Mouse (Mus musculus): ENCODE results near the gene Srebf1. TPM values are rescaled to one million over a fixed set of nuclear protein-coding genes. Genes with fewer than 3 reads are reported as not detected.

Gene Srebf1
- polyA plus RNA-seq (2012; rRNA removed), result 63.2 and 78.3 TPM in 2 replicates

DNA sequence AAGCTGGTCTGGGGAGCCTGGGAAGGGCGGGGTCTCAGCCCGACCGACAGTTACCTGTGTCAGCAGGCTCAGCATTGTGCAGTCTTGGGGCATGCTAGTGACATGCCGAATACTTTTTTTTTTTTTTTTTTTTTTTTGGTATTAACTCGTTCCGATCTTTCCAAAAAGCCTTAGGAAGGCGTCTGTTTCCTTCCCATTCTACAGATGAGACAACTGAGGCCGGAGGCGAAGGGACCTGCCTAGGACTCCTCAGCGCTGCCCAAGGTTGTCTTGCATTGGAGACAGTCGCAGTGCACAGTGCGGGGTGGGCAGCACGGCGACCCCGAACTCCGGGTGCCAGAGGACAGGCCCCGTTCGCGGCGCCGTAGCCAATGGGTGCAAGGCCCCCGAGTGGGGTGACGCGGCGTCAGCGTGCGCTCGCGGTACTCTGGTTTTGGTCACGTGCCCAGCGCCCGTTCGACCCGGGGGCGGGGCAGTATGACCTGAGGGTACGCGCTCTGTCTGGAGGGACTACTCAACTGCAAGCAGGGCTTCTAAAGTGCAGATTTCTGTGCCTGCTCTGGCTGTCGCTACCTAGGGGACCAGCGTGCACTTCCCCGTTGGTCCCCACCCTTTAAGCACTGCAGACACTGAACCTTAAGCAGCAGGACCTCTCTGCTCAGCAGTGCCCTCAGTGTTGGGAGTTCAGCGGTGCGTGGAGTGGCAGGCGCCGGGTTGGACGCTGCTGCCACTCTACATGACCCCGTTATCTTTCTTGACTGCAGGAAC is at the start of gene Srebf1:
Srebf1 (minus strand) TSS at position 113 of the 768 bp plus-strand sequence.
- DNase-seq (ENCODE audit: extremely low spot score in 1 of 2, low spot score in 1 of 2), result peak; percentile 59 to 77

DNA sequence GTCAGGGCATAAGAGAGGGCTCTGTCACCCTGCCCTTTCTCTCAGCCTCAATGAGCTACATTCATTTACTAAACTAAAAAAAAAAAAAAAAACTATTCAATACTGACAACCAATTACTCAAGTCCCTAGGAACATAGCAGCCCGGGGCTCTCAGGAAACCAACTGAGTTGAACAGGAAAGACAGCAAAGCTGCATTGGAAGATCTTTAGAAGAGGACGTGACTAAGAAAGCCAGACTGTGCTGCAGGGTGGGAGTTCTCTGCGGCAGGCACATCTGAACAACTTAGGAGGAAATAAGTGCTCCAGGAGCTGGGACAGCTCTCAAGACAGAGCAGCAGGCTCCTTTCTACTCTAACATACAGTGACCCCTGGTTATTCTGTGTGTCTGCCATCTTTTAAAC is 46.2 kb upstream of the Srebf1 start:
- no peak for DNase-seq (ENCODE audit: extremely low spot score in 1 of 2, low spot score in 1 of 2)

DNA sequence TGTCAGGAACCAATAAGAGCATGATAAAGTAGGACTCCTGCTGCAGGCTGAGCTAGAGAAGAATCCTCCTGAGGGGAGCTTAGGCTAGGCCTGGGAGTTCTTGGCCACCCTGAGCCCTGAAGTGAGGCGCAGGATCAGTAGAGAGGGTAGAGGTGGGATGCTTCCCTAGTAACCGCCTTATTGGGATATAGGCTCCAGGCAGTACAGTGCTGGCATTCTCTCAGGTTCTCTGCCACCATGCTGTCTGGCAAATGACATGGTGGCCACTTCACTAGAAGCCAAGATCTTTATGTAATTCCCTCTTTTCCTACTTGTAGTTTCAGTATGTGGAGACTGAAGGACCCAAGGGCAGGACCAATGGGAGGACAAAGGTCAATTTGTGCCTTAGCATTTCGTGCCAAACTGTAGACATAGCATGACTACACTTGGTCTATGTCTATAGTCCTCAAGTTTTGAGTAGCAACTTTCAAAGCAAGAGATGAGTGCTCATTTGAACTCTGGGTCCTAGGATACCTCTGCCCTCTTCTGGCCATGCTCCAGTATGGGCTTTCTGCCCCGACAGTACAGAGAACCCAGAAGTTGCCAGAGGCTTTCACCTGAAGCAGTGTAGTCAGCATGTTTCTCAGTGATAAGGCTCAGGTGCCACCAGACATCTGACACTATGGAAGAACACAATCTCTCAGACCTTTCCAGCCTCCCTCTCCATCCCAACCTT is 43.0 kb upstream of the Srebf1 start:
- no peak for DNase-seq (ENCODE audit: extremely low spot score in 1 of 2, low spot score in 1 of 2)

DNA sequence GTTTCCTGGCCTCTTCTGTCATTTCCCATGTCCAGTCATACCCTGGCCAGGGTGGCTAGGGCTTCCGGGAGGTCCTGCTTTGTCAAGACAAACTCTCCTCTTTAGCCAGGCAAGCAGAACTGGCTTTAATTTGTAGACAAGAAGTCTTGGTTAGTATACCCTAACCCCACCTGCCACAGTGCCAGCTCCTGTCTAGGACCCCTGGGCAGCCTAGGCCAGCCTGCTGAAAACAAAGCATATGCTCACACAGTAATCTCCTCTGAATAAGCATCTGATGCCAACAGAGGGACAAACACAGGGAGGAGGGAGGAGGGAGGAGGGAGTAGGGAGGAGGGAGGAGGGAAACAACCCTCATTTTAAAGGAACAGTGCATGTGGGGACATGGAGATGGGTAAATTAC is 42.3 kb upstream of the Srebf1 start:
- DNase-seq (ENCODE audit: extremely low spot score in 1 of 2, low spot score in 1 of 2), result no peak

DNA sequence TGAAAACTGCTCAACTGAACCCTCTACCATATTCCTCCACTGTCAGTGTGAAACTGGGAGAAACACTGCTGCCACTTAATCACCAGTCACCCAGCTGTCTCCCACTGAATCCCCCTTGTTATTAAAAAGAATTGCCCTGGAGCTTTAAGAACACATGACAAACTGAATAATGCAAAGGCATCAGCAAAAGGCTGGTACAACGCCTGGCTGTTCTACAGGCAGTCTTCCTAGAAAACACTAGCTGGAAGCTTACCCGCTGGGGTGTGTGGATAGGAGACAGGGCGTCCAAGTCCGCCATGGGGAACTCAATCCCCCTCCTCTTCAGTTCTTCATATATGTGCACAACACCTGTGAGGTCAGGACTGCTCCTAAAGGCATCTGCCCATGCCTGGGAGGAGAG is 40.0 kb upstream of the Srebf1 start:
- no peak for DNase-seq (ENCODE audit: extremely low spot score in 1 of 2, low spot score in 1 of 2)

DNA sequence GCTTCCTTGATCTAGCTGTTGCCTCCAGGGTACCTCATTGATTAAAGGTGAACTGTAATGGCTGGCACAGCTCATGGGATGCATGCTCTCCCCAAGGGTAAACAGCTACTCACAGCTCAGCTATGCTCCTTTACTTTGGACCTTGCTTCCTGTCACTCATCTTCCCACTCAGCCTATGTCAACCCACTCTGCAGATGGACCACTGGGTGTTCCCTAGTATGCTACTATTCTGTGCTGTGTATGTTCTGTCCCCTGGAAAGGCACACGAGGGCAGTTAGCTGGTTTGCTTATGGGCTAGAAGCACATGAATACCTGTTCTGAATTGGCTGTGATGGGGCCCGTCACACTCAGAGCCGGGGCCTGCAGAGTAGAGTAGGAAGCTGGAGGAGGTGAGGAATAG is 38.4 kb upstream of the Srebf1 start:
- no peak for DNase-seq (ENCODE audit: extremely low spot score in 1 of 2, low spot score in 1 of 2)

DNA sequence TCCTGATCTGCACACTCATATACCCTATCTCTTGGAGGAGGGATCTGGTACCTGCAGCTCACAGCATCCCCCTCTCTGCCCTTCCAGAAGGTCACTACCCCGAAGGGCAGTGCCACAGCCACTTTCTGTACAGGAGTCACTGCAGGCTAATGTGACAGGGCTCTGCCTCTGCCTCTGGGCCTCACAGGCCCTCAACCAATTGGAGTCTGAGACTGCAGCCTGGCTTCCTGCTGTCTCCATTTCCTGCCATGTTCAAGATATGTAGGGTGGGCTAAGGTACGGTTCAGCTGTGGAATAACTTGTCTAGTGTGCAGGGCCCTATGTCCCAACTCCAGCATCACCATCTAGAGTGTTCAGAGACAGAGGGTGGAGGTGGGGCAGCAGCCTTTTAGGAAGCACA is 35.3 kb upstream of the Srebf1 start:
- no peak for DNase-seq (ENCODE audit: extremely low spot score in 1 of 2, low spot score in 1 of 2)

DNA sequence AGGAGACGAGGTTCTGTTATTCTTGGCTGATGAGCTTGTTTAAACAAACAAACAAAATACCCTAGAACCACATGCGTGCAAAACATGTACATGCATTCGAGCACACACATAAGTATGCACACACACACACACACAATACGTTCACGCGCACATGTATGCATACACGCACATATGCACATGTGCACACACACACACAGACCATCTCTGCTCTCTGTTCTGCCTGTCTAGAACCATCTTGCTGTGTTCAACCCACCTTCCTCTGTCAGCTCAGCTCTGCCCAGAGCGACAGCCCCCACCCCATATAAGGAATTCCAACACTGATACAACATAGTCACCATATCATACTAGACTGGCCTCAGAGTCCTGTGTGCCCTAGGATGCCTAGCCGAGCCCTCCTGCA is 34.3 kb upstream of the Srebf1 start:
- DNase-seq (ENCODE audit: extremely low spot score in 1 of 2, low spot score in 1 of 2), result no peak

DNA sequence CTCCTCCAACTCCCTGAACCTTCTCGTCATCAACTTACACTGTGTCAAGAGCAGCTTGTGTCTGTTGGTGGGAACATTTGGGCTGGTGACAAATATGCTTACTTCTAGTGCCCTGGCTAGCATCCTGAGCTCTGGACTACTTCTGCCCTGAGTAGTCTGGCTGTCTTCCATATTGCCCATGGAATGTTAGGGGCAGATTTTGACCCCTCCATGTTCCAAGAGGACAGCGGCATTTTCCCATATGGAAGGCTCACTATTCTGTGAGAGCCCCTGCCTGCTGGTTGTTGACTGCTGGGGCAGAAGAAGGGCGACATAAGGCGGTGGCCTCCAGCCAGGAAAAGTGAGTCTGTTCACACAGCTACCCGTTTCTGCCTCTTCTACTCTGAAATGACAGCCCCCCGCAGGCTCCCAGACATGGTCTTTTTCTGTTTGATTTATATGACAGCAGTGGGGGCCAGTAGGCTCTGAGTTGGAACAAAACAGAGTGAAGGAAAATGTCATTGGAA is 33.8 kb upstream of the Srebf1 start:
- peak in 1 of 2 experiments; percentile 54 for DNase-seq (ENCODE audit: extremely low spot score in 1 of 2, low spot score in 1 of 2)

DNA sequence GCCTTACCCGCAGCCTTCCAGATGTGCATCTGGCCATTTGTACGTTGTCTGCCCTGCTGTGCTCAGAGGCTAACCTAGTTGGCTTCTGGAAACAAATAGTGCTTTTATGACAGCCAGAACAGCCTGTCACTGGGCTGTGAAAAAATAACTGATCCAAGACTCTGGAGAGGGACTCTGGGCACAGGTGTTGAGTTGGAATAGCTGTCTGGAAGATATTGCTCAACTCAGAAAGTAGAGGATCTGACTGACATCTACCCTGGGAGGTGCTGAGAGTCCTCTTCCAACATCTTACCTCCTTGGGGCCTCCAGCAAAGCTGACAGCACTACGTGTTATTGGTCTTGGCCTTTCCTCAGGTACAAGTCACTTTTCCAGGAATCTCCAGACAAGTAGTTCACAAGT is 33.3 kb upstream of the Srebf1 start:
- no peak for DNase-seq (ENCODE audit: extremely low spot score in 1 of 2, low spot score in 1 of 2)

DNA sequence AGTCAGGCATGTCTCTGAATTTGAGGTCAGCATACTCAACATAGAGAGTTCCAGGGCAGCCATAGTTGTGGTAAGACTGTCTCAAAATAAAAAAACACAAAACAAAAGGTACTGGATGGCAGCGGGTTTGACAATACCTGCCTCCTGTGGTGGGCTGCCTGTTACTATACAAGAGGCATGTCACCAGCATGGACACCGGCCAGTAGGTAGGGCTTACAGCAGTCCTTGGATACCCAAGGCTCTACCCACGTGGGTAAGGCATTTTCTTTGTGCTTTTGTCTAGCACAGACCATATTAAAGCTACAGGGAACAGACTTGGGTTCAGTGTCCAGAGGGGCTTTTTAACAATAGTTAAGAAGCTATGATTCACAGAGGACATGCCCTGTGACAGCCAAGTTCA is 32.8 kb upstream of the Srebf1 start:
- DNase-seq (ENCODE audit: extremely low spot score in 1 of 2, low spot score in 1 of 2), result no peak

DNA sequence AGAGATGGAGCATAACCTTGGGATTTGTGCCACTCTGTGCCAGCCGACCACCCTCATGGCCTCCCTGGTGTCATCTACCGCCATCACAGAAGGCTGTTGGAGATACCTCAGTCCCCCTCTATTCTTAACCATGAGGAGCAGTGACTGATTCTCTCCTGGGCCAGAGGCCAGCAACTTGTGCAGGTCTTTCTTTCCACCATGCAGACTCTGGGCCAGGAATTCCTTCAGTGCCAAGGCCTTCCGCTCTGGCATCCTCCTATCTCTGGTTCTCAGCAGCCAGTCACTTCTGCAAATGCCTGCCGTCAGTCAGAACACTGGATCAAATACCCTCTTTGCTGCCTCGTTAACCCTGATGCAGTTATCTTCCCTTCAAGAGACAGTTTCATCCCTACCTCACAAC is 31.9 kb upstream of the Srebf1 start:
- DNase-seq (ENCODE audit: extremely low spot score in 1 of 2, low spot score in 1 of 2), result no peak

DNA sequence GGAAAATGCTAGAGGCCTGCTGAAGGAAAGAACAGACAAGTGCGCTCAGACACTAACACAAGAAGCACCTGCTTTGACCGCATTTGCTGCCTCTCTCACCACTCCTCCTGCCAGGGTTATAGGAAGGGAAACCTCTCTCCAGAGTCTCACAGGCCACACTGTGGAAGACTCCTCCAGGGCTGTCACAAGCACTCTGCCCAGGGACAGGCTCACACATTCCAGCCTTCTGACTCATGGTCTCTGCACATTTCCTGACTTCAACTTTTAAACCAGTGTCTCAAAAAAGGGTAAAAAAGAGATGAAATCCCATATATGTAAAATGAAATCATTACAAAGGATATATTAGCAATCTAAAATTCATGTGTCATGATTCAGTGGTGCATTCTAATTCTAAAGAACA is 31.2 kb upstream of the Srebf1 start:
- no peak for DNase-seq (ENCODE audit: extremely low spot score in 1 of 2, low spot score in 1 of 2)

DNA sequence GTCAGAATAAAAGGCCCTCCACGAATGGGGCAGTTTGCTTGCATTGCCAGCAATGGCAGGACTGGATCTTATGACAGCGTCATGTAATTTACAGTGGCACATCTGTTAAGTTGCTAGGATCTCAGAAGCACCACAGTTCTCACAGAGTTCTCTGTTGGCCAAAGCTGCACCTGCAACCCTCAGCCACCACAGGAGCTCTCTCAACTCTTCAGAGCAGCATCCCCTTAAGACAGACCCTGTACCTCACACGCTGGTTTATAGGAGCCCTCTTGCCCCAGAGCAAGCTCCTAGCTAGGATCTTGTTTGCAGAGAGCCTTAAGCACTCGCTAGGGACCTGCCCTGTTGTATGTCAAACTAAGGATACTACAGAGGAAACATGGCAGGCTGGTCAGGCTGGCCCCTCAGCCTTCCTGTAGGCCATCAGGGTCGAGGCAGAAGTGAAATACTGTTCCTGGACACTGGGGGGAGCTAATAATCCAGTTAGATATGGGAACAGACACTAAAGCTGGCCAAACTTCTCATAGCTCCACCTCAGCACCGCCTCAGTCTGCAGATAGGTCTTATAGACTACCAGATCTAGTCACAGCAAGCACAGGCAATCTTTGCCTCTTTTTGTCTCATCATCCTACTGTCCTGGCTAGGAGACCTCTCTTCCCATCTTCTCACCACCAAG is 28.7 kb upstream of the Srebf1 start:
- DNase-seq (ENCODE audit: extremely low spot score in 1 of 2, low spot score in 1 of 2), result peak in 1 of 2 experiments; percentile 65

DNA sequence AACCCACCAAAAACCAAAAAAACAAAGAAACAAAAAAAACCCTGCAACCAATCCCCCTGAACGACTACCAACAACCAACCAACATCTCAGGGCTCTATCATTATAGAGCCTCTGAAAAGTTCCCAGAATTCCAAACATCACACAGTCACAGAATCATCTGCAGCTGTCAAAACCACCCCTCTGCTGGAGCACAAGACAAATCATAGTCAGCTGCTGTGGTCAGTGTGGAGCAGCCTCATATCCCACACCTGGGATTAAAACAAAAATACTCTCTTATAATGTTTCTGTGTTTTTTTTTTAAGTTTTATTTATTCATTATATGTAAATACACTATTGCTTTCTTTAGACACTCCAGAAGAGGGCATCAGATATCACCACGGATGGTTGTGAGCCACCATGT is 27.5 kb upstream of the Srebf1 start:
- no peak for DNase-seq (ENCODE audit: extremely low spot score in 1 of 2, low spot score in 1 of 2)

DNA sequence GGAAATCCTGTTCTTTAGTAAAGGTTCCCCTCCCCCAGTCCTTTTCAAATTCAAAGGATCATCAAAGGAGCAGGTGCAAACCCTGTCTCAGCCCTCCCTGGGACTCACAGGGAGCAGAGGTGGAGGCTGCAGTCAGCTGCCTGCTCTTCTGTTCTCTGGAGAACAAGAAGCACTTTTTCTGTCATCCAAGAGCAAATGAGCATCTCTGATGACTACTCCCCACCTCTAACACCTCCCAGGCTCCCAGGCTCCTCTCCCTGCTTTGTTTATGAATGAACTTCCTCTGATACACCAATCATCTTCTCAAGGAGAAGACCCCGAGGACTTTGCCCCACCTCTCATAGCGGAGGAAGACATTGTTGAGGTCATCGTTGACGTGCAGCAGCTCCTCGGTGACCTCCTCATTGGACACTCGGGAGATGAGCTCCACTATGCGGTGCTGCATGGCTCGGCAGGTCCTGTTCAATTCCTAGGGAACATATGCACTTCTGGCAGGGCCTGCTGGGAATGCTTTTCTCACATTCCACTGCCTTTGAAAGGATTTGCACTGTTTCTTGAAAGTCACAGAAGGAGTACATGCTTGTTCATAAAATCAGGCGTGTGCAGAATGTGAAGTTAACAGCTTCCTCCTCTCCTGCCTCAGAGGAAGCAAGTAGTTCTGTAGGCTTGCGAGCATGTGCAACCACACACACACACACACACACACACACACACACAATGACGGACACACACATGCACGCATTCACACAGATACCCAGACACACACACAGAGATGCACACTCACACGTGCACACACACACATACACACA is 26.4 kb upstream of the Srebf1 start:
- peak in 1 of 2 experiments; percentile 34 for DNase-seq (ENCODE audit: extremely low spot score in 1 of 2, low spot score in 1 of 2)

DNA sequence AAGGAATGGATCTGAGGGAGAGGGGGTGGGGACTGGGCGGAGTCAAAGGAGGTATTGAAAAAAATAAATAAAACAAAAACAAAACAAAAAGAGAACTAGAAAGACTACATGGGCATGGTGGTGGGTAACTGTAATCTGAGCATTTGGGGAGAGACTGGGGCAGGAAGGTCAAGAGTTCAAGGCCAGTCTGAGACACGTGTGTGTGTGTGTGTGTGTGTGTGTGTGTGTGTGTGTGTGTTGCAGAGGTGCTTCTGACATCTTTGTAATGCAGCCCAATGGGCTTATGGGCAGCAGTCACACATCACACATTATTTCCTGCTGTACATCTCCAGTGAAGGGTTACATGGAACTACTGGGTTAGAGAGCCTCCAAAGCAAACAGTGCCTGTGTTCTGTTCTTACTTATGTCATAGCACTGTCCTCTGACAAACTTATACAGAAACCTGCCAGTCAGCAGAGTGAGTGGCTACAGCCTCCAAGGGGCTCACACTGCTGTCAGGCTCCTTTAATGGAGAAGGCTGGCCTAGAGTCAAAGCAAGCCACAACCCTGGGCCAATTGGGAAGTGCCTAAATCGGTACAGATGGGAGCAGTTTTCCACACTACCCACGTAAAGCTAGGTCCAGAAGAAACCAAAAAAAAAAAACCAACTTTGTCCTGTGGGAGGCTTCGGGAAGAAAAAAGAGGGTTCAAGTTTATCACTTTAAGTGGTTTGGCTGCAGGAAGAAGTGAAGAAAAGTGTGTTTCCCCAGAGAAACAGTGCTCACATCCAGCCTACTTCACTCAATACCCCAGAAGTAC is 25.6 kb upstream of the Srebf1 start:
- DNase-seq (ENCODE audit: extremely low spot score in 1 of 2, low spot score in 1 of 2), result peak in 1 of 2 experiments; percentile 51

DNA sequence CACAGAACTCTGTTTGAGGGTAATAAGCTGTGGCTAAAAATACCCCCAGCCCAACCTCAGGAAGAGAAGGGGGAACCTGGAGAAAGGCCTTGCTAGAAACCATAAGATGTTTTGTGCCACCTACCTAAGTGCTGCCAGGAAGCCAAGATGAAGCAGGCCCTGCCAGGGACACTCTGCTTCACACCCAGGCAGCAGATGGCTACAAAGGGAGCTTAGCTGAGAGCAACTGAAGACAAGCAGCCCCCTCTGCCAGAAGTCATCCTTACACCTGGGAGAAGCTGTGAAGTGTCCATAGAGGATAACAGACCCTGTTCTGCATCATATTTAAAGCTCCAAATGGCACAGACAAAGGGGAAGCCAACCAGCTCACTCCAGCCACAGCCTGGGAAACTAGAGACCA is 23.7 kb upstream of the Srebf1 start:
- peak in 1 of 2 experiments; percentile 41 for DNase-seq (ENCODE audit: extremely low spot score in 1 of 2, low spot score in 1 of 2)

DNA sequence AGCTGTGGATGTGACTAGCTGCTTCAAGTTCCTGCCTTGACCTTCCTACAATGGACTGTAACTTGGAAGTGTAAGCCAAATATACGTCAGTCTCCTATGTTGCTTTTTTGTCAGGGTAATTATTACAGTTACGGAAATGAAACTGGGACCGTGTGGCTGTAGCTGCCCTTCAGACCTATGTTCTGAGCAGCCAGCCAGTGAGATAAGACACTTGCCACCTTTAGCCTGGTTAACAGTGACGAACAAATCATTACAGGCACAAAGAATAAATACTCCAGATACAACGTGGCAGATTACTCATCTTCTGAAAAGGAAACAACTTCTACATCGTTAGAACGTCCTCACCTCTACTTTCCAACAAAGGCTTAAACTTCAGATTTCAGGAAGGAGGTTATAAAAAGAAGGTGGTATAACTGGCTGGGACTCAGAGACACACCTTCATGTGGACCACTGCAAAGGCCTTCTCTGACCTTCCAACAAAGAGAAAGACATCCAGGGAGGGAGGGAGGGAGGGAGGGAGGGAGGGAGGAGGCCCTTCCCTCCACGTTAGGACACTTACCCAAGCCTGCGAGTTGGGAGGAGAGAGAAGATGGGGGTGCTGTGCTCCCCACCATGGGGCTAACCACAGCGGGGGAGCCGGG is 22.2 kb upstream of the Srebf1 start:
- DNase-seq (ENCODE audit: extremely low spot score in 1 of 2, low spot score in 1 of 2), result no peak
